Mouse (Mus musculus): ENCODE results near the gene Iqcf3. TPM values are rescaled to one million over a fixed set of nuclear protein-coding genes. Genes with fewer than 3 reads are reported as not detected.

Iqcf3 gene
- polyA plus RNA-seq, 1 experiment from 2014 or later = not detected

- no peak overlapping the region for H3K4me2 ChIP-seq (ENCODE audit: low read depth, low read length)
- H3K36me3 ChIP-seq (ENCODE audit: control insufficient read depth, insufficient read depth) = no peaks in the 10 kb centered on the region
- H3K9me3 ChIP-seq (replicated peaks; ENCODE audit: control insufficient read depth, low read length) = peaks cover 4% of the 10 kb centered on the region
- H3K4me1 ChIP-seq (ENCODE audit: control insufficient read depth, insufficient read depth, low read length) = no peaks in the 10 kb centered on the region
- no peak for ATAC-seq (replicated peaks; ENCODE audit: extremely low read depth, insufficient read depth, low FRiP score)
- no peak overlapping the region for H3K9ac ChIP-seq (ENCODE audit: low read length)
- H3K27me3 ChIP-seq (ENCODE audit: control insufficient read depth, insufficient read depth, low read length) = no peaks in the 10 kb centered on the region
- H3K4me3 ChIP-seq (ENCODE audit: low read length) = no peak overlapping the region
- no peak overlapping the region for H3K27ac ChIP-seq (ENCODE audit: low read length)
- WGBS = 75% methylated on average over 2 of the region's 2 CpGs
Measured at GRCm38 (mm10) chr9:106576112-106576511, 14.7 kb upstream of the Iqcf3 start.

GRCm38 (mm10) chr9:106573366-106573765, 11.9 kb upstream of the Iqcf3 start:
- H3K4me1 ChIP-seq (ENCODE audit: control insufficient read depth, insufficient read depth, low read length) = no peaks in the 10 kb centered on the region
- H3K4me3 ChIP-seq (ENCODE audit: low read length) = no peak overlapping the region
- no peak for ATAC-seq (replicated peaks; ENCODE audit: extremely low read depth, insufficient read depth, low FRiP score)
- H3K27ac ChIP-seq (ENCODE audit: low read length) = no peak overlapping the region
- H3K4me2 ChIP-seq (ENCODE audit: low read depth, low read length) = no peak overlapping the region
- no peaks in the 10 kb centered on the region for H3K36me3 ChIP-seq (ENCODE audit: control insufficient read depth, insufficient read depth)
- no peaks in the 10 kb centered on the region for H3K9me3 ChIP-seq (replicated peaks; ENCODE audit: control insufficient read depth, low read length)
- H3K9ac ChIP-seq (ENCODE audit: low read length) = no peak overlapping the region
- H3K27me3 ChIP-seq (ENCODE audit: control insufficient read depth, insufficient read depth, low read length) = no peaks in the 10 kb centered on the region
- WGBS = 86% methylated on average over 5 of the region's 5 CpGs

GRCm38 (mm10) chr9:106572186-106572585, 10.8 kb upstream of the Iqcf3 start:
- Histone ChIP-seq H3K4me1 (ENCODE audit: control insufficient read depth, insufficient read depth, low read length) (no peaks in the 10 kb centered on the region), H3K27ac (ENCODE audit: low read length) (no peak overlapping the region), H3K9me3 (replicated peaks; ENCODE audit: control insufficient read depth, low read length) (no peaks in the 10 kb centered on the region), H3K27me3 (ENCODE audit: control insufficient read depth, insufficient read depth, low read length) (no peaks in the 10 kb centered on the region), H3K9ac (ENCODE audit: low read length) (no peak overlapping the region), H3K4me2 (ENCODE audit: low read depth, low read length) (no peak overlapping the region), H3K36me3 (ENCODE audit: control insufficient read depth, insufficient read depth) (no peaks in the 10 kb centered on the region), H3K4me3 (ENCODE audit: low read length) (no peak overlapping the region)
- 65% methylated on average over 2 of the region's 2 CpGs for WGBS
- no peak for ATAC-seq (replicated peaks; ENCODE audit: extremely low read depth, insufficient read depth, low FRiP score)

GRCm38 (mm10) chr9:106570896-106571295, 9.5 kb upstream of the Iqcf3 start, which contains the start of gene Iqcf4:
TSS of gene Iqcf4 (minus strand) at chr9:106570996.
- no peak within 1 kb of the TSS for H3K4me3 ChIP-seq (ENCODE audit: low read length)
- no peak within 1 kb of the TSS for H3K4me2 ChIP-seq (ENCODE audit: low read depth, low read length)
- H3K36me3 ChIP-seq (ENCODE audit: control insufficient read depth, insufficient read depth) = no peaks in the 10 kb centered on the region
- H3K9ac ChIP-seq (ENCODE audit: low read length) = no peak within 1 kb of the TSS
- no peak for ATAC-seq (replicated peaks; ENCODE audit: extremely low read depth, insufficient read depth, low FRiP score)
- H3K4me1 ChIP-seq (ENCODE audit: control insufficient read depth, insufficient read depth, low read length) = no peaks in the 10 kb centered on the region
- no peaks in the 10 kb centered on the region for H3K27me3 ChIP-seq (ENCODE audit: control insufficient read depth, insufficient read depth, low read length)
- no peak within 1 kb of the TSS for H3K27ac ChIP-seq (ENCODE audit: low read length)
- 74% methylated on average over 7 of the region's 7 CpGs for WGBS
- H3K9me3 ChIP-seq (replicated peaks; ENCODE audit: control insufficient read depth, low read length) = no peaks in the 10 kb centered on the region

GRCm38 (mm10) chr9:106566437-106566836, 5.0 kb upstream of the Iqcf3 start:
- no peaks in the 10 kb centered on the region for H3K36me3 ChIP-seq (ENCODE audit: control insufficient read depth, insufficient read depth)
- WGBS = 49% methylated on average over 11 of the region's 11 CpGs
- H3K27me3 ChIP-seq (ENCODE audit: control insufficient read depth, insufficient read depth, low read length) = no peaks in the 10 kb centered on the region
- no peak for ATAC-seq (replicated peaks; ENCODE audit: extremely low read depth, insufficient read depth, low FRiP score)
- H3K4me3 ChIP-seq (ENCODE audit: low read length) = no peak overlapping the region
- no peaks in the 10 kb centered on the region for H3K9me3 ChIP-seq (replicated peaks; ENCODE audit: control insufficient read depth, low read length)
- H3K9ac ChIP-seq (ENCODE audit: low read length) = no peak overlapping the region
- H3K4me1 ChIP-seq (ENCODE audit: control insufficient read depth, insufficient read depth, low read length) = no peaks in the 10 kb centered on the region
- no peak overlapping the region for H3K27ac ChIP-seq (ENCODE audit: low read length)
- no peak overlapping the region for H3K4me2 ChIP-seq (ENCODE audit: low read depth, low read length)

GRCm38 (mm10) chr9:106564025-106564424, 2.6 kb upstream of the Iqcf3 start:
- WGBS = 69% methylated on average over 8 of the region's 8 CpGs
- Histone ChIP-seq H3K4me2 (ENCODE audit: low read depth, low read length) (no peak overlapping the region), H3K4me3 (ENCODE audit: low read length) (no peak overlapping the region), H3K9me3 (replicated peaks; ENCODE audit: control insufficient read depth, low read length) (no peaks in the 10 kb centered on the region), H3K9ac (ENCODE audit: low read length) (no peak overlapping the region), H3K27ac (ENCODE audit: low read length) (no peak overlapping the region), H3K36me3 (ENCODE audit: control insufficient read depth, insufficient read depth) (no peaks in the 10 kb centered on the region), H3K4me1 (ENCODE audit: control insufficient read depth, insufficient read depth, low read length) (no peaks in the 10 kb centered on the region), H3K27me3 (ENCODE audit: control insufficient read depth, insufficient read depth, low read length) (no peaks in the 10 kb centered on the region)
- no peak for ATAC-seq (replicated peaks; ENCODE audit: extremely low read depth, insufficient read depth, low FRiP score)

GRCm38 (mm10) chr9:106562291-106562690, 860 bp upstream of the Iqcf3 start:
- Histone ChIP-seq H3K27me3 (ENCODE audit: control insufficient read depth, insufficient read depth, low read length) (no peaks in the 10 kb centered on the region), H3K4me3 (ENCODE audit: low read length) (no peak overlapping the region), H3K4me1 (ENCODE audit: control insufficient read depth, insufficient read depth, low read length) (no peaks in the 10 kb centered on the region), H3K36me3 (ENCODE audit: control insufficient read depth, insufficient read depth) (no peaks in the 10 kb centered on the region), H3K4me2 (ENCODE audit: low read depth, low read length) (no peak overlapping the region), H3K9ac (ENCODE audit: low read length) (no peak overlapping the region), H3K27ac (ENCODE audit: low read length) (no peak overlapping the region), H3K9me3 (replicated peaks; ENCODE audit: control insufficient read depth, low read length) (no peaks in the 10 kb centered on the region)
- 81% methylated on average over 11 of the region's 11 CpGs for WGBS
- ATAC-seq (replicated peaks; ENCODE audit: extremely low read depth, insufficient read depth, low FRiP score) = no peak

GRCm38 (mm10) chr9:106534975-106535374, 26.5 kb downstream of the Iqcf3 start:
- Histone ChIP-seq H3K36me3 (ENCODE audit: control insufficient read depth, insufficient read depth) (no peaks in the 10 kb centered on the region), H3K27ac (ENCODE audit: low read length) (no peak overlapping the region), H3K27me3 (ENCODE audit: control insufficient read depth, insufficient read depth, low read length) (no peaks in the 10 kb centered on the region), H3K4me2 (ENCODE audit: low read depth, low read length) (no peak overlapping the region), H3K9me3 (replicated peaks; ENCODE audit: control insufficient read depth, low read length) (no peaks in the 10 kb centered on the region), H3K9ac (ENCODE audit: low read length) (no peak overlapping the region), H3K4me3 (ENCODE audit: low read length) (no peak overlapping the region), H3K4me1 (ENCODE audit: control insufficient read depth, insufficient read depth, low read length) (no peaks in the 10 kb centered on the region)
- 80% methylated on average over 11 of the region's 11 CpGs for WGBS
- ATAC-seq (replicated peaks; ENCODE audit: extremely low read depth, insufficient read depth, low FRiP score) = no peak

GRCm38 (mm10) chr9:106534296-106534695, 27.1 kb downstream of the Iqcf3 start:
- no peaks in the 10 kb centered on the region for H3K27me3 ChIP-seq (ENCODE audit: control insufficient read depth, insufficient read depth, low read length)
- H3K27ac ChIP-seq (ENCODE audit: low read length) = no peak overlapping the region
- H3K36me3 ChIP-seq (ENCODE audit: control insufficient read depth, insufficient read depth) = no peaks in the 10 kb centered on the region
- H3K9me3 ChIP-seq (replicated peaks; ENCODE audit: control insufficient read depth, low read length) = no peaks in the 10 kb centered on the region
- H3K9ac ChIP-seq (ENCODE audit: low read length) = no peak overlapping the region
- no peak overlapping the region for H3K4me3 ChIP-seq (ENCODE audit: low read length)
- no peak overlapping the region for H3K4me2 ChIP-seq (ENCODE audit: low read depth, low read length)
- no peak for ATAC-seq (replicated peaks; ENCODE audit: extremely low read depth, insufficient read depth, low FRiP score)
- no peaks in the 10 kb centered on the region for H3K4me1 ChIP-seq (ENCODE audit: control insufficient read depth, insufficient read depth, low read length)
- WGBS = 84% methylated on average over 7 of the region's 7 CpGs

- H3K4me3 ChIP-seq (ENCODE audit: low read length) = no peak overlapping the region
- no peaks in the 10 kb centered on the region for H3K9me3 ChIP-seq (replicated peaks; ENCODE audit: control insufficient read depth, low read length)
- H3K27me3 ChIP-seq (ENCODE audit: control insufficient read depth, insufficient read depth, low read length) = no peaks in the 10 kb centered on the region
- H3K4me1 ChIP-seq (ENCODE audit: control insufficient read depth, insufficient read depth, low read length) = no peaks in the 10 kb centered on the region
- WGBS = 32% methylated on average over 3 of the region's 3 CpGs
- no peak for ATAC-seq (replicated peaks; ENCODE audit: extremely low read depth, insufficient read depth, low FRiP score)
- H3K9ac ChIP-seq (ENCODE audit: low read length) = no peak overlapping the region
- no peak overlapping the region for H3K4me2 ChIP-seq (ENCODE audit: low read depth, low read length)
- no peak overlapping the region for H3K27ac ChIP-seq (ENCODE audit: low read length)
- no peaks in the 10 kb centered on the region for H3K36me3 ChIP-seq (ENCODE audit: control insufficient read depth, insufficient read depth)
Measured at GRCm38 (mm10) chr9:106531833-106532232, 29.6 kb downstream of the Iqcf3 start.
